Comparison of ENCODE assay signal across 13 mouse cellular contexts in genomic region chr1:162163687-162164484, GRCm38 (mm10).
DNase-seq lines count a peak whose midpoint lies in the region; ATAC-seq lines count a peak whose summit lies in the region.
"Had no signal": no experiment of that assay in that cellular context is flagged by ENCODE, and none has a peak within 500 bp of the region (broad histone marks: within the 10 kb centered on the region; RNA-seq: fewer than 3 reads in every experiment).

No protein-coding gene starts in this region.

- H3K4me2 ChIP-seq in heart, embryonic 14.5 days (ENCODE audit: low read length): no peak overlapping the region
- H3K4me2 ChIP-seq in heart, embryonic 11.5 days: no peak overlapping the region
- H3K4me2 ChIP-seq in embryonic facial prominence, embryonic 14.5 days (ENCODE audit: low read depth, low read length): no peak overlapping the region
- H3K4me2 ChIP-seq in limb, embryonic 15.5 days: no peak overlapping the region

- no peaks in the 10 kb centered on the region for H3K36me3 ChIP-seq in heart, embryonic 14.5 days (ENCODE audit: control insufficient read depth, insufficient read depth, low read length)
- H3K36me3 ChIP-seq in heart, embryonic 11.5 days (ENCODE audit: control insufficient read depth, insufficient read depth, low read length): no peaks in the 10 kb centered on the region
- no peaks in the 10 kb centered on the region for H3K36me3 ChIP-seq in embryonic facial prominence, embryonic 14.5 days (ENCODE audit: control insufficient read depth, insufficient read depth, low read length)
- H3K36me3 ChIP-seq in limb, embryonic 15.5 days: no peaks in the 10 kb centered on the region

- peaks cover 0 to 3% of the 10 kb centered on the region in 2 experiments; a peak in 1 of 4 replicates for H3K4me1 ChIP-seq in heart, embryonic 14.5 days (ENCODE audit: control insufficient read depth in 2 of 2, insufficient read depth in 2 of 2, low read length in 2 of 2)
- H3K4me1 ChIP-seq in heart, embryonic 11.5 days (ENCODE audit: control insufficient read depth, insufficient read depth, low read length): no peaks in the 10 kb centered on the region
- H3K4me1 ChIP-seq in embryonic facial prominence, embryonic 14.5 days (ENCODE audit: control insufficient read depth, insufficient read depth, low read length): peaks cover 34% of the 10 kb centered on the region
- peaks cover 20% of the 10 kb centered on the region; the same call in 1 of the 2 replicates for H3K4me1 ChIP-seq in limb, embryonic 15.5 days

- no peaks in the 10 kb centered on the region for H3K27me3 ChIP-seq in heart, embryonic 14.5 days (ENCODE audit: control insufficient read depth, insufficient read depth, low read length)
- no peaks in the 10 kb centered on the region for H3K27me3 ChIP-seq in heart, embryonic 11.5 days (ENCODE audit: control insufficient read depth, insufficient read depth, low read length)
- no peaks in the 10 kb centered on the region for H3K27me3 ChIP-seq in embryonic facial prominence, embryonic 14.5 days (replicated peaks; ENCODE audit: control insufficient read depth, insufficient read depth, low read length)
- no peaks in the 10 kb centered on the region for H3K27me3 ChIP-seq in limb, embryonic 15.5 days

- ATAC-seq in heart, embryonic 14.5 days (ENCODE audit: insufficient number of reproducible peaks, insufficient read depth, low FRiP score, low read depth): no peak
- ATAC-seq in heart, embryonic 11.5 days (replicated peaks; ENCODE audit: insufficient number of reproducible peaks, low FRiP score, low TSS enrichment): no peak
- no peak for ATAC-seq in embryonic facial prominence, embryonic 14.5 days (ENCODE audit: low read depth)
- 0 out of 2 replicates have a peak, but pooled peaks have one; percentile 74 for ATAC-seq in limb, embryonic 15.5 days (ENCODE audit: insufficient number of reproducible peaks, low FRiP score, low TSS enrichment, low read depth)

- H3K9me3 ChIP-seq in heart, embryonic 14.5 days (ENCODE audit: control insufficient read depth, low read length): no peaks in the 10 kb centered on the region
- H3K9me3 ChIP-seq in heart, embryonic 11.5 days (replicated peaks; ENCODE audit: control insufficient read depth, low read length): no peaks in the 10 kb centered on the region
- no peaks in the 10 kb centered on the region for H3K9me3 ChIP-seq in embryonic facial prominence, embryonic 14.5 days (ENCODE audit: control insufficient read depth, low read length)
- no peaks in the 10 kb centered on the region for H3K9me3 ChIP-seq in limb, embryonic 15.5 days

- H3K9ac ChIP-seq in heart, embryonic 14.5 days (ENCODE audit: low read length): no peak overlapping the region
- no peak overlapping the region for H3K9ac ChIP-seq in heart, embryonic 11.5 days (ENCODE audit: low read depth, low read length)
- no peak overlapping the region for H3K9ac ChIP-seq in embryonic facial prominence, embryonic 14.5 days (ENCODE audit: low read depth, low read length)
- H3K9ac ChIP-seq in limb, embryonic 15.5 days: no peak overlapping the region

- H3K27ac ChIP-seq in heart, embryonic 14.5 days (replicated peaks in 1 of 2; ENCODE audit: control insufficient read depth in 1 of 2, insufficient read depth in 1 of 2, low read depth in 2 of 2, low read length in 2 of 2): peak overlapping the region; percentile 29 to 53; a peak in 2 of 4 replicates
- H3K27ac ChIP-seq in heart, embryonic 11.5 days (ENCODE audit: low read depth, low read length): no peak overlapping the region
- peak overlapping the region; percentile 77 for H3K27ac ChIP-seq in embryonic facial prominence, embryonic 14.5 days (replicated peaks; ENCODE audit: low read depth, low read length)
- peak overlapping the region; percentile 77 for H3K27ac ChIP-seq in limb, embryonic 15.5 days
- H3K27ac ChIP-seq: left cerebral cortex, adult 2 months had no signal

- 63% methylated on average over 7 of the region's 7 CpGs for WGBS in heart, embryonic 14.5 days
- 60% methylated on average over 7 of the region's 7 CpGs for WGBS in heart, embryonic 11.5 days (ENCODE audit: insufficient replicate concordance)
- WGBS in embryonic facial prominence, embryonic 14.5 days: 41% methylated on average over 7 of the region's 7 CpGs
- WGBS in limb, embryonic 15.5 days: 46% methylated on average over 7 of the region's 7 CpGs

- peak; percentile 26 for DNase-seq in right cerebral cortex, adult 18-20 months
- DNase-seq in right cerebral cortex, postnatal 36 days (ENCODE audit: low spot score in 2 of 2): no peak
- DNase-seq in embryonic facial prominence, embryonic 14.5 days (ENCODE audit: low spot score): peak; percentile 60
- no peak for DNase-seq in cerebellum, adult 18-20 months
- no peak for DNase-seq in spleen, postnatal 4 days (ENCODE audit: low spot score in 2 of 2)
- DNase-seq: adrenal gland, postnatal 36 days; cerebellum, adult 11 months; heart, postnatal 36 days; kidney, adult 11 months had no signal

- H3K4me3 ChIP-seq in heart, embryonic 14.5 days (ENCODE audit: control insufficient read depth in 1 of 2, insufficient read depth in 1 of 2, low read depth in 1 of 2, low read length in 2 of 2): no peak overlapping the region
- no peak overlapping the region for H3K4me3 ChIP-seq in heart, embryonic 11.5 days (ENCODE audit: low read depth, low read length)
- H3K4me3 ChIP-seq in embryonic facial prominence, embryonic 14.5 days (ENCODE audit: low read depth, low read length): no peak overlapping the region
- H3K4me3 ChIP-seq in limb, embryonic 15.5 days: no peak overlapping the region
- H3K4me3 ChIP-seq: left cerebral cortex, adult 2 months had no signal

Comparison
In these comparisons a context has a peak if more than half of its experiments do, and no peak if none do; other contexts are left out.
1. DNase-seq: peak in right cerebral cortex, adult 18-20 months (single experiment) and embryonic facial prominence, embryonic 14.5 days (single experiment); none in right cerebral cortex, postnatal 36 days (0 of 2), cerebellum, adult 18-20 months (0 of 2) and spleen, postnatal 4 days (0 of 2).